Mouse (Mus musculus): ENCODE data around the gene Vangl2.

DNA sequence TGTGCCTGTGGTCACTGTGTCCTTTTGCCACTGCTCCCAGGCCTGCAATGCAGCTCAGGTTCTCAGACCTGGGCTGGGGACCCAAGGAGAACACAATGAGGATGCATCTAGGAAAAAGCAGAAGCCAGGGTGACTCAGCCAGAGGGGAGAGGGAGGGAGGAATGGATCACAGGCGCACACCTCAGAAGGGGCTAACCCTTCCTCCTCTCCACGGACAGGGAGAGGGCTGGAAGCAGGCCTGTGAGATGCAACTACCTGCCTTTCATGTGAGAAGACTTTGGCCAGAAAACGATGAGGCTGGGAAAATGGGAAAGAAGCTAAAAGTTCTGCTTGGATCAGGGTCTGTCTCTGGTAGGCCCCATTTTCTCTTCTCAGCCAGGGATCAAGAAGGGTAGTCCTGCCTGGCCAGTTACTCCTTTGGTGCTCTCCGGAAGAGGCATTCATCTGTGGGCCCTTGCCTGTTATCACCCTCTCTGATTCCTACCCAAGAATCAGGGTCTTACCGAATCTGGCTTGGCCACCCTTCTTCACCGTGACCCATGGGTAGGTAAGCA, 10.7 kb downstream of the Vangl2 start:
- no peak for TF ChIP-seq CTCF (IDR thresholded peaks at IDR 0.05; ENCODE audit: insufficient read depth, low read depth, low read length)
- TF ChIP-seq POLR2A (IDR thresholded peaks at IDR 0.05; ENCODE audit: insufficient read depth, low read depth, low read length), result no peak

Data from olfactory bulb, adult 2 months (tissue).